Mouse (Mus musculus) neural tube, embryonic 12.5 days (tissue): ENCODE measurements at regions not wholly inside any gene's neighbourhood (a gene's known extent, or its start where the extent isn't known, plus 50 kb on each side); places are given as distances from the start of the nearest gene placed in this dataset.

ENCODE experiments used
- ATAC-seq: fragments of 200-750 bp; cut with Nextera tagmentation; 2 replicates; pipeline ENCODE4 v1.8.0; 2017; ENCODE audit warnings: low read depth, mild to moderate bottlenecking, moderate TSS enrichment, moderate library complexity; ENCODE audit not compliant: low FRiP score
- H3K27ac ChIP-seq: fragments of 300-500 bp; sonication (generic); 2 replicates; pipeline ENCODE4 v1.5.1; 2016
- H3K27me3 ChIP-seq: fragments of 300-500 bp; sonication (generic); replicated peaks from 2 replicates; pipeline ENCODE4 v1.6.1; 2016; ENCODE audit warnings: mild to moderate bottlenecking
- H3K36me3 ChIP-seq: fragments of 300-500 bp; sonication (generic); 2 replicates; pipeline ENCODE4 v1.6.1; 2016; ENCODE audit warnings: mild to moderate bottlenecking
- H3K4me1 ChIP-seq: fragments of 300-500 bp; sonication (generic); 2 replicates; pipeline ENCODE4 v1.6.1; 2016
- H3K4me2 ChIP-seq: fragments of 300-500 bp; sonication (generic); replicated peaks from 2 replicates; pipeline ENCODE4 v1.6.1; 2016; ENCODE audit warnings: mild to moderate bottlenecking
- H3K4me3 ChIP-seq: fragments of 300-500 bp; sonication (generic); 2 replicates; pipeline ENCODE4 v1.5.1; 2016
- H3K9ac ChIP-seq: fragments of 300-500 bp; sonication (generic); 2 replicates; pipeline ENCODE4 v1.6.1; 2016; ENCODE audit warnings: mild to moderate bottlenecking
- H3K9me3 ChIP-seq: fragments of 300-500 bp; sonication (generic); 2 replicates; pipeline ENCODE4 v1.6.1; 2016; ENCODE audit warnings: mild to moderate bottlenecking
- WGBS: fragments of 180-500 bp; shearing (Covaris S2); methylation state at CpG from one replicate; pipeline ENCODE4 v1.1.7; 2016; 5-methylcytosine and 5-hydroxymethylcytosine counted together

DNA sequence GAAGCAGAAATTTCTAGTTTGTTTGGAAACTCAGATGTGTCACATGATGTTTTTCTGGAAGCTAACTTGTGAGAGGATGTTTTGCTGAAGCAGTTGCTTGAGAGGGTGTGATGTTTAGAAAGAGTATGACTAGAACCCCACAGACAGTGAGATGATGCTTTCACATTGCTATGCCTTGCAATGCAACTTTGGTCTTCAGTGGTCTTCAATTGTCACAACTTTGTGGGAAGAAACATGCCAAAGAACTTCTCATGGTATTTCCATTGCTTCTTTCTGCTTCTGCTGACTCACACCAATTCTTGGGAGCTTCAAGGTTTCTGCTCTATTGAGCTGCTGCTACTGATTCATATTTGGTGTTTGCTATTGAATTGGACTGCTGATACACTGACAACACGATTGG is 365.3 kb upstream of the Tmem229a start:
- Histone ChIP-seq H3K4me2 (no peak overlapping the region), H3K27me3 (no peaks in the 10 kb centered on the region), H3K36me3 (no peaks in the 10 kb centered on the region), H3K27ac (no peak overlapping the region), H3K4me3 (no peak overlapping the region), H3K9me3 (no peaks in the 10 kb centered on the region), H3K9ac (no peak overlapping the region), H3K4me1 (no peaks in the 10 kb centered on the region)
- no peak for ATAC-seq
- 62% methylated on average over 1 of the region's 1 CpGs for WGBS

DNA sequence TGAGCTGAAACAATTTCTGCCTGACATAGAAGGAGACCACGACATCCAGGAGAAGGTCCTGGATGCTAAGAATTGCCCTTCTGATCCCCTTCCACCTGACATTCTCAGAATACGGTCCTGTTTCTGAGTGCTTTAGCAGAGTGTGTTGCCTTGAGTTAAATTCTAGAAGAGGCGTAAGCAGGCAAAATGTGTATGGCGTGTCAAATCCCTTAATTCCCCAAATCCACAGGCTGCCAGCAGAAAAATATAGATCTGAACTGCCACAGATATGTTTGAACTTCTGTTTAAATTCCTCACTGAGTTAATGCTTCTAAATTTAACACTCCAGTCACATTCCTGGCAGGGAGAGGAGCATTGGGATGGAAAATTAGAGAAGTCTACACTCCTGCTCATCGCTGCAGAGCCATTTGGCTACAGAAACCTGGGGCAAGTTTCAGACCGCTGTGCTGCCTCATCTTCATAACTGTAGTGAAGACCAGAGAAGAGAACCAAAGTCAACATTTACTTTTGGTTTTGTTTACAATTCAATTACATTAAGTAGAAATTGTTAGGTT is 364.3 kb upstream of the Tmem229a start:
- WGBS = 90% methylated on average over 6 of the region's 6 CpGs
- H3K36me3 ChIP-seq = no peaks in the 10 kb centered on the region
- no peak overlapping the region for H3K9ac ChIP-seq
- H3K4me2 ChIP-seq = no peak overlapping the region
- no peaks in the 10 kb centered on the region for H3K4me1 ChIP-seq
- no peak overlapping the region for H3K4me3 ChIP-seq
- no peaks in the 10 kb centered on the region for H3K9me3 ChIP-seq
- ATAC-seq = no peak
- H3K27me3 ChIP-seq = no peaks in the 10 kb centered on the region
- H3K27ac ChIP-seq = no peak overlapping the region

DNA sequence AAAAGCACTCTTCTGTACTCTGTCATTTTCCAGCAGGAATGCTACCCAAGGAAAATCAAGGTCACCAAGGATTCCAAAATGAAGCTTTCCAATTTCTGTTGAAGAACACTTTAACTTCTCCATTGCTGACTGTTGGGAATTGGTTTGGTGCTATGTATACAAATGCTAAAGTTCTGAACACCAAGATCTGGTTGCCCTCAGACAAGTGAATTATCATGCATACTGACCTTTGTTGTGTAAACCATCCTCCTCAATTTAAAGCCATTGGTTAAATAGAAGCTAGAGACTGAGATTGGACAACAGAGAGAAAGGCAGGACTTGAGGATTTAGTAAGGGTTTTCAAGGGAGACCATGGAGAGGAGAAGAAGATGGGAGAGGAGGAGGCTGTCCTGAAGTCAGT is 351.4 kb upstream of the Tmem229a start:
- Histone ChIP-seq H3K4me2 (no peak overlapping the region), H3K9me3 (no peaks in the 10 kb centered on the region), H3K9ac (no peak overlapping the region), H3K36me3 (no peaks in the 10 kb centered on the region), H3K4me3 (no peak overlapping the region), H3K27me3 (no peaks in the 10 kb centered on the region), H3K27ac (no peak overlapping the region), H3K4me1 (no peaks in the 10 kb centered on the region)
- ATAC-seq = no peak

DNA sequence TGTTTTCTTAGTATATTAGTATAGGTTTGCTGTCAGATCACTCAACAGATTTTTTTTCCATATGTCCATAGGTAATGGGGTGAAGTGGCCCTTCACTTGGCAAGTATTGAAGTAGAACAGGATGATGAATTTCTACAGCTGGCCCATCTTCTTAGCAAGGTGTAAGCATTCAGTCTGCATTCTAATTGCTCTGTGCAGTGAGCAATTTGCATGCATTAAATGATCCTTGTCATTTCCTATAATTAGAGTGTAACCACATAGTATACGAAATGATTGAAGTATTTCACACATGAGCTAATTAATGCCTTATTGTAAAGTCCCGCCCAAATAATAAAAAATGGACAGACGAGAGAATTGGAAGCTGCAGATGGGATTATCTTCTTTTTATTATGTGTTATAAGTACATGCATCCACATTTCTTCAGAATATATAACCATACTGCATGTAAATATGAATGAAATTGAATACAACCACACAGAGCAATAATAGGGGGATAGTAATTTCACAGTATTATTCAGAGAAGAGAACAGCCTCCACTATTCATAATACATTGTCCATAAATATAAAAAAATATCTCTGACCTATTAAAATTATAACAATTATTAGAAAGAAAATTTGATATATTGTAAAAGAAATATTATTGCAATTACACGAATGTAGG is 348.9 kb upstream of the Tmem229a start:
- WGBS = 81% methylated on average over 4 of the region's 4 CpGs
- Histone ChIP-seq H3K27me3 (no peaks in the 10 kb centered on the region), H3K36me3 (no peaks in the 10 kb centered on the region), H3K4me1 (no peaks in the 10 kb centered on the region), H3K9ac (no peak overlapping the region), H3K4me2 (no peak overlapping the region), H3K9me3 (no peaks in the 10 kb centered on the region), H3K4me3 (no peak overlapping the region), H3K27ac (no peak overlapping the region)
- peak; percentile 53; the same call in 1 of the 2 replicates for ATAC-seq

DNA sequence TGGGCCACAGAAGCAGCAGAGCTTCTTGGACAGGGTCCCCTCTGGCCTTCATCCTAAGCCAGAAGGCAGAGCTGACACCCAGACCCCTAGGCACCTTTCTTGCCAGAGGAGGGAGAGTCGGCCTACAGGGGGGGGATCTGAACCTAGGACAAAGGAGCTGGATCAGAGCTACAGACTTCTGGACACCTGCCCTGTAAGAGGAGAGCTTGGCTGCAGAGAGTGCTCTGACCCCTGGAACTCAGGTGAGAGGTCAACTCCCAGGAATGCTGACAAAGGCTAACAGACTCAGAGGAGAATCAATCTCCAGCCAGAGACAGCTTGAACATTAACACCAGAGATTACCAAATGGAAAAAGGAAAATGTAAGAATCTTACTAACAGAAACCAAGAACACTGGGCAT is 335.5 kb upstream of the Tmem229a start:
- Histone ChIP-seq H3K9me3 (no peaks in the 10 kb centered on the region), H3K9ac (no peak overlapping the region), H3K27ac (no peak overlapping the region), H3K27me3 (no peaks in the 10 kb centered on the region), H3K36me3 (no peaks in the 10 kb centered on the region), H3K4me1 (no peaks in the 10 kb centered on the region), H3K4me2 (no peak overlapping the region), H3K4me3 (no peak overlapping the region)
- 86% methylated on average over 1 of the region's 1 CpGs for WGBS
- no peak for ATAC-seq

DNA sequence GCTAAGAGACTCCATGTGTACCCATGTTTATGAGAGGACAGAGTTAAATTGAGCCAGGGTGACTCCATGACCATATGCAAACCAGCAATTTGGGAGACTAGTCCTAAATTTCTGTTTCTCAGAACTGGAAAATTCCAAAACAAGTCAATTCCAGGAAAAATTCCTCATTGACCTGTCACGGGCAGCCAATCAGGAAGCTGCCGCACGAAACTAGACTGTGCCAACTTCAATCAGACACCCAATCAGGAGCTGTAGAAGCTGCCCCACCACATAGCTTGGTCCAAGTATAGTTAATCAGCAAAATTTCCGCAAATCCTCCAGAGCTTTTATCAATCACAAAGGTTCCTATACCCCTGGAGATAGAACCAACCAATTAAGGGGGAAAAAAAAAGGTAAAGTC is 331.5 kb upstream of the Tmem229a start:
- H3K4me2 ChIP-seq = no peak overlapping the region
- H3K27me3 ChIP-seq = no peaks in the 10 kb centered on the region
- WGBS = 93% methylated on average over 4 of the region's 4 CpGs
- no peak overlapping the region for H3K27ac ChIP-seq
- ATAC-seq = no peak
- no peaks in the 10 kb centered on the region for H3K36me3 ChIP-seq
- no peaks in the 10 kb centered on the region for H3K9me3 ChIP-seq
- H3K9ac ChIP-seq = no peak overlapping the region
- no peak overlapping the region for H3K4me3 ChIP-seq
- H3K4me1 ChIP-seq = no peaks in the 10 kb centered on the region

DNA sequence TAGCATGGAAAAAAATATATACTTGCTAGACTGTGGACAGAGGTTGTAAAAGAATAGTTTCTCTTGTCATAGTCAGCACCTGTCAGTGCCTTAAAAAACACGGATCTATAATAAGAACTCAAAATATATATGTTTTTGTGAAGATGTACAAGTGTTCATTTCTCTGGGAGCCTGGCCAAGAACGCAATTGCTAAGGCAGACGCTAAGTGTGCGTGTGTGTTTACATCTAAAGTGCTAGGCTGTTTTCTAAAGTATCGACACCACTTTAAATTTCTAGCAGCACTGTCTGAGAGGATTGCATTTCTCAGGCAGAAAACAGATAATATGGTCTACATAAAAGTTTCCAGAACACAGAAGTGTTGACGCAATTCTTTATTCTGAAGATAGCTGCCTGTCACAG is 330.2 kb upstream of the Tmem229a start:
- Histone ChIP-seq H3K4me1 (no peaks in the 10 kb centered on the region), H3K4me3 (no peak overlapping the region), H3K4me2 (no peak overlapping the region), H3K9me3 (no peaks in the 10 kb centered on the region), H3K27me3 (no peaks in the 10 kb centered on the region), H3K27ac (no peak overlapping the region), H3K9ac (no peak overlapping the region), H3K36me3 (no peaks in the 10 kb centered on the region)
- no peak for ATAC-seq
- 90% methylated on average over 6 of the region's 6 CpGs for WGBS

DNA sequence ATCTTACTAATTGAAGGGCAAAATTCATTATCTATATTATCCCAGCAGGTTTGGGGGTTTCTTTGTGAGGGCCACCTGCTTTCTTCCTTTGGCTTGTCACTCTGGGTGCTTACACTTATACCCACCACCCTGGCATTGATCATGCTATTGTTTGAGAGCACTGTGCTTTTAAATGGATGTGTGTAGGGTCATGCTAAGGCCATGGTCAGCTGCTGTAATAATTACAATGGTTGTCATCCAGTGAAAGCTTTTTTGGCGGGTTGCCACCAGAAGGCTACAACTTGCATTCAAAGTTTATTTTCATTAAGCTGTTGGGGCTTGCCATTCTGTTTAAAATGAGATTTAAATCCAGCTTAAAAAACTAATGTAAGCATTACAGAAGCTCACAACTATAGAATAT is 322.4 kb upstream of the Tmem229a start:
- 19% methylated on average over 1 of the region's 1 CpGs for WGBS

DNA sequence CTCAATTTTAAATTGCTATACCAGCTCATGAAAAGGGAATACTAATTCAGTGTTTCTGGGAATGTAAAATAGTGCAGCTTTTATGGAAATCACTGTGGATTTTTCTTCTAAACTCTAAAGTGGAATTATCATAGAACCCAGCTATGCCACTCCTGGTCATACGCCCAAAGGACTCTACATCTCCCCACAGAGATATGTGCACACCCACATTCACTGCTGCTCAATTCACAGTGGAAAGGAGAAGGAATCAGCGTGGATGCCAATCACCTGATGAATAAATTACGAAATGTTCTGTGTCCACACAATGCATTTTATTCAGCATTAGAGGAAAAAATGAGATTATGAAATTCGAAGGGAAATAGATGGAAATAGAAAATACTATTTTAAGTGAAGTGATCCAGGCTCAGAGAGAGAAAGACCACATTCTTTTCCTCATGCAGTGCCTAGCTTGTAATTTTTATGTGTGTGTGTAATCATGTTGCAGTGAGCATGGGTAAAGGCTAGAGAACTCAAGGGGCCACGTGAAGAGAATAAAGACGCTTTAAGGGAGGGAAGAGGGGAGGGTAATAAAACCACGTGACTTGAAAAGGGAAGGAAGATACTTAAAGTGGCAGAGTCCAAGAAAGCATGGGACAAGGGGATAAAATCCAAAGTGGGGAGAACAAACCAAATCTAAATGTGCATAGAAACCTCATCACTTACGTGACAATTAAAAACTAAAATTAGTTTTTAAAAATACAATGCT is 321.8 kb upstream of the Tmem229a start:
- Histone ChIP-seq H3K4me3 (no peak overlapping the region), H3K9ac (no peak overlapping the region), H3K27me3 (no peaks in the 10 kb centered on the region), H3K27ac (no peak overlapping the region), H3K4me1 (peaks cover 3% of the 10 kb centered on the region; the same call in 1 of the 2 replicates), H3K4me2 (no peak overlapping the region), H3K9me3 (no peaks in the 10 kb centered on the region), H3K36me3 (no peaks in the 10 kb centered on the region)
- peak; percentile 80 for ATAC-seq
- WGBS = 55% methylated on average over 8 of the region's 8 CpGs

More for the DNA sequence above, 322.4 kb upstream of the Tmem229a start:
- no peak overlapping the region for H3K27ac ChIP-seq
- H3K36me3 ChIP-seq = no peaks in the 10 kb centered on the region
- H3K9me3 ChIP-seq = no peaks in the 10 kb centered on the region
- no peak overlapping the region for H3K4me3 ChIP-seq
- peak; percentile 89 for ATAC-seq
- peaks cover 3% of the 10 kb centered on the region; the same call in 1 of the 2 replicates for H3K4me1 ChIP-seq
- H3K4me2 ChIP-seq = no peak overlapping the region
- no peak overlapping the region for H3K9ac ChIP-seq
- H3K27me3 ChIP-seq = no peaks in the 10 kb centered on the region

DNA sequence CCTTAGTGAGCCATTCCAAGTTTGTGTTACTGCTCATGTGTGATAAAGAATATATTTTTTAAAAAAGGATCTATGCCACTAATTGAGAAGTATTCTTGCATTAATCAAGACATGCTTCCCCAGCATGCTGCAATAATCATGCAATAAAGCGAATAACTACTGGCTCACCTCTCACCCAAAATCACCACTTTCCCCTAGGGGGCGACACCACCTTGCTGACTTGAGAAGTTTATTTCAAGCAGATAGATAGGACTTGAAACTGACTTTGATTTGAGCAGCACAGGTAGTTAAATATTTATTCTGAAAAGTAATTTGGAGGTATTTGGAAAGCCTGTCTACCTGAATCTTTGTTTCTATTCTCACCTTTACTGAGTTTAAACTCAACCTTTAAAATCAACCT is 320.1 kb upstream of the Tmem229a start:
- no peaks in the 10 kb centered on the region for H3K9me3 ChIP-seq
- no peak overlapping the region for H3K9ac ChIP-seq
- H3K27ac ChIP-seq = no peak overlapping the region
- WGBS = 50% methylated on average over 2 of the region's 2 CpGs
- ATAC-seq = no peak
- no peaks in the 10 kb centered on the region for H3K36me3 ChIP-seq
- H3K4me3 ChIP-seq = no peak overlapping the region
- peaks cover 3% of the 10 kb centered on the region; the same call in 1 of the 2 replicates for H3K4me1 ChIP-seq
- no peak overlapping the region for H3K4me2 ChIP-seq
- H3K27me3 ChIP-seq = no peaks in the 10 kb centered on the region

DNA sequence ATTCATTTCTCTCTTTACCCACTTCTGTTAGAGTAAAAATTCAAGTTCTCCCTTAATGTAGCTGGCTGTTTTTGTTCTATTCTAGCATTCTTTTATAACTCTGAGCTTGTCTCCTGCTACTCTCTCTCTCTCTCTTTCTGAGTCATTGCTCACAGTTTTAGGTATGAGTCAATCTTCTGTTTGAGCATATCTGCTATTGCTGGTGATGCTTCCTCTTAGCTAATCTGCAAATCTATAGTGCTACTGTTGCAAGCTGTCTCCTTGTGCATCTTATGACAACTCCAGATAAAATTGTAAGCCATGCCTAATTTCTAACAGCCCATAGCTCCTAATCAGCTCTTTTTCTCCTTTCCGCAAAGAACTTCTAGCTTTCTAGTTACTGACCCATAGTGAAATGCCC is 304.5 kb upstream of the Tmem229a start:
- Histone ChIP-seq H3K4me2 (no peak overlapping the region), H3K27ac (no peak overlapping the region), H3K27me3 (no peaks in the 10 kb centered on the region), H3K9ac (no peak overlapping the region), H3K36me3 (no peaks in the 10 kb centered on the region), H3K4me3 (no peak overlapping the region), H3K9me3 (no peaks in the 10 kb centered on the region), H3K4me1 (no peaks in the 10 kb centered on the region)
- no peak for ATAC-seq
- 93% methylated on average over 1 of the region's 1 CpGs for WGBS

DNA sequence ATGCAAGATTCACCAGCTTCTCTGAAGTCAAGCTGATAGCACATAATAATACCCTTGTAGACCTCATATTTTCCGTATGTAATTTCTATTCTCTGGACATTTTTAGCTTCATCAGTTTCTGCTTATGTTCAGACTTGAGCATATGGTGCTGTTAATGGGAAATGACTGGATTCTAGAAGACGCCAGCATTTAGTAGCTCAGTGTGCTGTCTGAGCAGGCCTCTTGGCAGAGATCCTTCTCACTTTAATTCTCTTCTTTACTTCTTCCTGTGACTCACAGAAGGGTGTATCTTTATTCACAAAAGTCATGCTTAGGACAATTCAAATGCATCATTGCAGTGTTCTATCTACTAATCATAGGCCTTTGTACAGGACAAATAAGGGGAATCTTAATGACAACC is 299.7 kb upstream of the Tmem229a start:
- no peak overlapping the region for H3K4me3 ChIP-seq
- 79% methylated on average over 2 of the region's 2 CpGs for WGBS
- no peaks in the 10 kb centered on the region for H3K27me3 ChIP-seq
- H3K4me2 ChIP-seq = no peak overlapping the region
- H3K9ac ChIP-seq = no peak overlapping the region
- H3K36me3 ChIP-seq = no peaks in the 10 kb centered on the region
- H3K9me3 ChIP-seq = no peaks in the 10 kb centered on the region
- no peaks in the 10 kb centered on the region for H3K4me1 ChIP-seq
- H3K27ac ChIP-seq = no peak overlapping the region
- ATAC-seq = no peak

DNA sequence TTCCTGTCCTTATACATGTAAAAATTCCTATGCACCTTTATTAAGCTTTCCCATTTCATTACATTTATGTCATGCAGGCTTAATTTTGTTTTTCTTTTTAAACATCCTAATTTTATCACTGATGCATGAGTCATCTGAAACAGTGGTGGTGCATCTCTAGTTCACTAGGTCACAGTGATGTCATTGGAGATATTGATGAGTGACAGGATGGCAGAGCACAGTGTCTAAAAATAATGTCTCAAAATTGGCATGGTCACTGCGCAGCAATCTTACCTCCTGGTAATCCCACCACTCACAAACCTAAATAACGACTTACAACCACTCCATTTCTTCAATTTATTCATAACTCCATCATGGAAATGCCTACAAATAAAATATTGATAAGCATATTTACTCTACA is 280.9 kb upstream of the Tmem229a start:
- H3K27ac ChIP-seq = no peak overlapping the region
- no peaks in the 10 kb centered on the region for H3K4me1 ChIP-seq
- H3K36me3 ChIP-seq = no peaks in the 10 kb centered on the region
- H3K4me3 ChIP-seq = no peak overlapping the region
- H3K9ac ChIP-seq = no peak overlapping the region
- WGBS = 82% methylated on average over 2 of the region's 2 CpGs
- no peak overlapping the region for H3K4me2 ChIP-seq
- ATAC-seq = no peak
- no peaks in the 10 kb centered on the region for H3K9me3 ChIP-seq
- no peaks in the 10 kb centered on the region for H3K27me3 ChIP-seq
